Mouse (Mus musculus) inflammation-experienced regulatory T-cells, adult 6 months (primary cell): ENCODE results near the gene Lce1a2. TPM values are rescaled to one million over a fixed set of nuclear protein-coding genes. Genes with fewer than 3 reads are reported as not detected.
"Not testable (repeated sequence)": the region's sequence is repeated elsewhere in the genome, so short reads cannot be mapped to it uniquely, and the experiment has no call there.

Experiments
- ATAC-seq: one replicate; pipeline ENCODE4 v1.8.0; 2017
- polyA plus RNA-seq, 3 experiments: library from polyadenylated mRNA; unstranded; fragments of 100-300 nt; shearing (Covaris generic); gene quantifications; one replicate each; pipeline ENCODE4 v1.2.1; 2017

The Lce1a2 gene
- not detected for polyA plus RNA-seq

GRCm38 (mm10) chr3:92670215-92670614 lies at the start of gene Lce1a2:
Gene Lce1a2, minus strand, starts transcription at chr3:92670315.
- no peak for ATAC-seq

- no peak for ATAC-seq
Observed at GRCm38 (mm10) chr3:92715122-92715521, 45.0 kb upstream of the Lce1a2 start.

DNA sequence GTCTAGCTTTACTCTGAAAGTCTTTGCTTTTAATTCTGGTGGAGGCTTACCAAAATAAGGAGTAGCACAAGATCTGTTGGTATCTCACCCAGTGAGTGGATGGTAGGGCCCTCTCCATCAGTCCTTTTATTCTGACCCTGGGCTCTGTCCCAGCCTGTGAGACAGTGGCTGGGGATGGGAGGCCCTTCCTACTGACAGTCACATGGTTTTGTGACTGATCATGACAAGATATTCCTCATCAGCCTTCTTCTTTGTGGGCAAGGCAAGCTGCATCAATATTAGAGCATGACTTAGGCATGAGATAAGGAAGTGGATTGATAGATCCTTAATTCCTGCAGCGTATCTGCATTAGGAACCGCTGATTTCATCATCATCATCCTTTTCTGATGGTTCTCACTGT lies 38.9 kb upstream of the Lce1a2 start, which contains the start of gene Lce1e:
Gene Lce1e (minus strand): TSS at position 101 of the 400 bp plus-strand sequence.
- ATAC-seq: no peak

GRCm38 (mm10) chr3:92694613-92695012 lies 24.5 kb upstream of the Lce1a2 start:
- ATAC-seq: no peak

- no peak for ATAC-seq
Observed at GRCm38 (mm10) chr3:92691688-92692087, 21.6 kb upstream of the Lce1a2 start.

- ATAC-seq: not testable (repeated sequence)
Observed at GRCm38 (mm10) chr3:92689154-92689553, 19.0 kb upstream of the Lce1a2 start.

- ATAC-seq: no peak
Observed at GRCm38 (mm10) chr3:92687110-92687509, 17.0 kb upstream of the Lce1a2 start, which contains the start of gene Lce1d. Gene Lce1d, minus strand, starts transcription at chr3:92687210.

GRCm38 (mm10) chr3:92678947-92679346 lies 8.8 kb upstream of the Lce1a2 start, which contains the start of gene Lce1c:
Gene Lce1c, plus strand, starts transcription at chr3:92679247.
- ATAC-seq: no peak

DNA sequence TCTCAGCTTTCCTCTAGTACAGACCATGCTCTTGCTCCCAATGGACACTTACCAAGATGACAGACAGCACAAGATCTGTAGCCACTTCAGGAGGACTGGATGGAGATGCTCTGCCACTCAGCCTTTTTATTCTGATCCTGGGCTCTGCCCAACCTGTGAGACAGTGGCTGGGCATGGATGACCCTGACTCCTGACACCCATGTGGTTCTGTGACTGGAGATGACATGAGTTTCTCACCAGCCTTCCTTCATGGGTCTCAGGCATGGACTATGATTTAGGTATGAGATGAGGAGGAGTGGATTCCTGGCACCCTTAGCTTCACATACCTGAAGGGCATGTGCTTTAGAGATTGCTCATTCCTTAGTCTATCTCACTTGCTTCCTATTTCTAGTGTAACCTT lies 13.3 kb downstream of the Lce1a2 start, which contains the start of gene Lce1b:
Gene Lce1b (minus strand): TSS at position 101 of the 400 bp plus-strand sequence.
- no peak for ATAC-seq

- no peak for ATAC-seq
Observed at GRCm38 (mm10) chr3:92648207-92648606, 21.9 kb downstream of the Lce1a2 start, which contains the start of gene Lce1a1. Gene Lce1a1, minus strand, starts transcription at chr3:92648307.

- no peak for ATAC-seq
Observed at GRCm38 (mm10) chr3:92639854-92640253, 30.3 kb downstream of the Lce1a2 start.

GRCm38 (mm10) chr3:92638653-92638991 lies 31.5 kb downstream of the Lce1a2 start:
- no peak for ATAC-seq

DNA sequence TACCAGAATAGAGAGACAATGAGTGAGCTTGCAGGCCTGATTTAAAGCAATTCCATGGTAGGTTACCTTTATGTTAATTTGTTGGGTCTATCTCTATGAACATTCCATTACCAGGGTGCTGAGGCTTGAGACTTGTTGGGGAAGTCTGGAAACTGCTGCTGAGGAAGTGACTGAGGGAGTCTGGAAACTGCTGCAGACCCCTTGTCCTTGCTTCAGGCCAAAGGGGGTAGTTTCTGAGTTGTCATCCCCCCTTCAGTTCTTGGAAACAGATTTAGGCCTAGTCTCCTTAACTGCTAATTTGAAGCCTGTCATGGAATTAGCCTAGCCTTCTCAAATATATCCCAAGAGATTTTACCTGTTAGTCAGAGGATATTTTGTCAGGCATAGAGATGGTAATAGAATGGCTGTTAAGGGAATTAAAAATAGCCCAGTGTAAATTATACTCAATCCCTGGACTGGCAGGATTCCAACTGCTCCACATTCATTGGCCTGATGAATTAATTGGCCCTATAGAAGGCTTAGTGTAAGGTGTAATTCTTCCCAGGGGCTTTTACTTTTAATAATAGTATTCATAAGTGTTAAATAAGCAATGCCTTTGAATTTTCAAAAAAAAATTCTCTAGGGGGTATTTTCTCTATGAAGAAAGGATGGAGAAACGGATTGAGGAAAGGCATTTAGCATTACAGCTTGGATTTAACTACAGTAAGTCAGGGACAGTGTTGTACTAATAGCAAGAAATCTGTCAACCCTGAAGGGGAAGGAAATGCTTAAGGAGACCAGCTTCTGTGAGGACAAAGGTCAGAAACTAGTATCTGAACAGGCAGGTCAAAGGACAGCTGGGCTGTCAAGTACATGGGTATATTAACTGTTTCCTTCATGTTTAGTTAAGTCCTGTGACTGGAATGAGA lies 32.1 kb downstream of the Lce1a2 start:
- ATAC-seq: no peak

DNA sequence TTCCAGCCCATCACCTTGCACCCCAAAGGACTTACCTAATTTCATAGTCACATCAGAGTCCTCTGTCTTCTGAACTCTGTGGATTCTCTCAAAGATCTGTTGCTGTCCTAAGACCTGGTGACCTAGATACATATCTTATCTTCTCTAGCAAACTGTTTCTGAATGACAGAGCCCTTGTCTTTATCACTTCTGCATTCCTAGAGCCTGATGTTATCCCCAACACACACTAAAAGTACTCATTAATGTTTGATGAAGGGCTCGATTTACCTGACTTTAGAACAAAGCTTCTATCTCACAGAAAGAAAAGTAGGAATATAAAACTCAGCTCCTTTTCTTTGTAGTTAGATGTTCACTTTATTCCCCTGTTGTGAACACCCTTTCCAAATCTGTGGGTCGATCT lies 48.6 kb downstream of the Lce1a2 start, which contains the start of gene Lce6a:
Gene Lce6a (minus strand): TSS at position 101 of the 400 bp plus-strand sequence.
- ATAC-seq: no peak

Other genes starting within 250 kb of the Lce1a2 start
- 10 to 100 TPM in 1 of 3 experiments, 1 to 10 TPM in 2; 4.2 to 11.0 (median 7.7) TPM for gene Gm9774, start 240.9 kb downstream of the Lce1a2 start, polyA plus RNA-seq
- gene Sprr2k, start 237.7 kb downstream of the Lce1a2 start, polyA plus RNA-seq: not detected
- not detected for gene Sprr1b, start 231.5 kb downstream of the Lce1a2 start, polyA plus RNA-seq
- gene Sprr3, start 211.6 kb downstream of the Lce1a2 start, polyA plus RNA-seq: not detected
- gene Sprr1a, start 184.4 kb downstream of the Lce1a2 start, polyA plus RNA-seq: not detected
- not detected for gene Sprr4, start 169.8 kb downstream of the Lce1a2 start, polyA plus RNA-seq
- not detected for gene 2310046K23Rik, start 135.8 kb downstream of the Lce1a2 start, polyA plus RNA-seq
- gene Ivl, start 96.6 kb downstream of the Lce1a2 start, polyA plus RNA-seq: not detected
- gene Smcp, start 81.3 kb downstream of the Lce1a2 start, polyA plus RNA-seq: not detected
- gene 2210017I01Rik, start 62.8 kb downstream of the Lce1a2 start, polyA plus RNA-seq: not detected
- not detected for gene Lce6a, start 48.7 kb downstream of the Lce1a2 start, polyA plus RNA-seq
- not detected for gene Lce1a1, start 22.0 kb downstream of the Lce1a2 start, polyA plus RNA-seq
- not detected for gene Lce1b, start 13.4 kb downstream of the Lce1a2 start, polyA plus RNA-seq
- gene Lce1c, start 8.9 kb upstream of the Lce1a2 start, polyA plus RNA-seq: not detected
- not detected for gene Lce1d, start 16.9 kb upstream of the Lce1a2 start, polyA plus RNA-seq
- gene Lce1e, start 38.8 kb upstream of the Lce1a2 start, polyA plus RNA-seq: not detected
- gene Lce1f, start 50.0 kb upstream of the Lce1a2 start, polyA plus RNA-seq: not detected
- gene Gm38119, start 68.8 kb upstream of the Lce1a2 start, polyA plus RNA-seq: not detected
- not detected for gene Lce1g, start 82.0 kb upstream of the Lce1a2 start, polyA plus RNA-seq
- not detected for gene Lce1h, start 94.8 kb upstream of the Lce1a2 start, polyA plus RNA-seq
- not detected for gene Lce1i, start 108.6 kb upstream of the Lce1a2 start, polyA plus RNA-seq
- gene Lce1j, start 120.2 kb upstream of the Lce1a2 start, polyA plus RNA-seq: not detected
- gene Lce1k, start 137.6 kb upstream of the Lce1a2 start, polyA plus RNA-seq: not detected
- not detected for gene Kprp, start 156.9 kb upstream of the Lce1a2 start, polyA plus RNA-seq
- not detected for gene Lce1l, start 181.0 kb upstream of the Lce1a2 start, polyA plus RNA-seq
- gene 2310050C09Rik, start 199.9 kb upstream of the Lce1a2 start, polyA plus RNA-seq: not detected